Mouse (Mus musculus): ENCODE measurements at regions not wholly inside any gene's neighbourhood (a gene's known extent, or its start where the extent isn't known, plus 50 kb on each side); places are given as distances from the start of the nearest gene placed in this dataset.

- no peaks in the 10 kb centered on the region for H3K4me1 ChIP-seq (ENCODE audit: insufficient read depth)
- H3K4me3 ChIP-seq (ENCODE audit: low read depth, low read length) = no peak overlapping the region
- no peak overlapping the region for H3K4me2 ChIP-seq (ENCODE audit: low read depth)
- H3K36me3 ChIP-seq (ENCODE audit: insufficient read depth) = no peaks in the 10 kb centered on the region
- no peaks in the 10 kb centered on the region for H3K27me3 ChIP-seq (ENCODE audit: insufficient read depth, low read length)
- no peak for ATAC-seq
- H3K9me3 ChIP-seq (ENCODE audit: low read length) = no peaks in the 10 kb centered on the region
- no peak overlapping the region for H3K27ac ChIP-seq (ENCODE audit: low read depth, low read length)
- TF ChIP-seq CTCF (IDR thresholded peaks at IDR 0.05; ENCODE audit: low read depth) = no peak
- H3K9ac ChIP-seq = no peak overlapping the region
- no peak for DNase-seq
- WGBS = 48% methylated on average over 7 of the region's 7 CpGs
Measured at GRCm38 (mm10) chr10:84109680-84110371, 330.6 kb downstream of the Nuak1 start.

GRCm38 (mm10) chr10:84110372-84110985 is 329.9 kb downstream of the Nuak1 start:
- no peaks in the 10 kb centered on the region for H3K9me3 ChIP-seq (ENCODE audit: low read length)
- H3K27me3 ChIP-seq (ENCODE audit: insufficient read depth, low read length) = no peaks in the 10 kb centered on the region
- H3K4me1 ChIP-seq (ENCODE audit: insufficient read depth) = no peaks in the 10 kb centered on the region
- no peak overlapping the region for H3K27ac ChIP-seq (ENCODE audit: low read depth, low read length)
- no peak overlapping the region for H3K4me2 ChIP-seq (ENCODE audit: low read depth)
- H3K36me3 ChIP-seq (ENCODE audit: insufficient read depth) = no peaks in the 10 kb centered on the region
- WGBS = 51% methylated on average over 4 of the region's 4 CpGs
- no peak overlapping the region for H3K4me3 ChIP-seq (ENCODE audit: low read depth, low read length)
- no peak for TF ChIP-seq CTCF (IDR thresholded peaks at IDR 0.05; ENCODE audit: low read depth)
- H3K9ac ChIP-seq = no peak overlapping the region
- no peak for DNase-seq
- ATAC-seq = no peak

- no peak for ATAC-seq
Measured at GRCm38 (mm10) chr10:84111502-84111901, 328.9 kb downstream of the Nuak1 start.

GRCm38 (mm10) chr10:84111909-84112308 is 328.5 kb downstream of the Nuak1 start:
- Histone ChIP-seq H3K4me3 (ENCODE audit: low read depth, low read length) (no peak overlapping the region), H3K27ac (ENCODE audit: low read depth, low read length) (no peak overlapping the region), H3K9me3 (ENCODE audit: low read length) (no peaks in the 10 kb centered on the region), H3K4me1 (ENCODE audit: insufficient read depth) (no peaks in the 10 kb centered on the region), H3K36me3 (ENCODE audit: insufficient read depth) (no peaks in the 10 kb centered on the region), H3K4me2 (ENCODE audit: low read depth) (no peak overlapping the region), H3K27me3 (ENCODE audit: insufficient read depth, low read length) (no peaks in the 10 kb centered on the region), H3K9ac (no peak overlapping the region)
- DNase-seq = no peak
- no peak for ATAC-seq
- TF ChIP-seq CTCF (IDR thresholded peaks at IDR 0.05; ENCODE audit: low read depth) = no peak
- 45% methylated on average over 5 of the region's 5 CpGs for WGBS

More at GRCm38 (mm10) chr10:84111502-84111901, 328.9 kb downstream of the Nuak1 start:
- Histone ChIP-seq H3K27me3 (ENCODE audit: insufficient read depth, low read length) (no peaks in the 10 kb centered on the region), H3K9ac (no peak overlapping the region), H3K36me3 (ENCODE audit: insufficient read depth) (no peaks in the 10 kb centered on the region), H3K4me3 (ENCODE audit: low read depth, low read length) (no peak overlapping the region), H3K9me3 (ENCODE audit: low read length) (no peaks in the 10 kb centered on the region), H3K4me2 (ENCODE audit: low read depth) (no peak overlapping the region), H3K27ac (ENCODE audit: low read depth, low read length) (no peak overlapping the region), H3K4me1 (ENCODE audit: insufficient read depth) (no peaks in the 10 kb centered on the region)
- 18% methylated on average over 5 of the region's 5 CpGs for WGBS
- TF ChIP-seq CTCF (IDR thresholded peaks at IDR 0.05; ENCODE audit: low read depth) = no peak
- no peak for DNase-seq

- Histone ChIP-seq H3K4me3 (ENCODE audit: low read depth, low read length) (no peak overlapping the region), H3K36me3 (ENCODE audit: insufficient read depth) (no peaks in the 10 kb centered on the region), H3K4me1 (ENCODE audit: insufficient read depth) (no peaks in the 10 kb centered on the region), H3K27me3 (ENCODE audit: insufficient read depth, low read length) (no peaks in the 10 kb centered on the region), H3K9me3 (ENCODE audit: low read length) (no peaks in the 10 kb centered on the region), H3K9ac (no peak overlapping the region), H3K4me2 (ENCODE audit: low read depth) (no peak overlapping the region), H3K27ac (ENCODE audit: low read depth, low read length) (no peak overlapping the region)
- ATAC-seq (no peak), DNase-seq (no peak)
- WGBS = 93% methylated on average over 8 of the region's 8 CpGs
- no peak for TF ChIP-seq CTCF (IDR thresholded peaks at IDR 0.05; ENCODE audit: low read depth)
Measured at GRCm38 (mm10) chr10:84119952-84120550, 320.3 kb downstream of the Nuak1 start.

- Histone ChIP-seq H3K9me3 (ENCODE audit: low read length) (no peaks in the 10 kb centered on the region), H3K27me3 (ENCODE audit: insufficient read depth, low read length) (no peaks in the 10 kb centered on the region)
- TF ChIP-seq CTCF (IDR thresholded peaks at IDR 0.05; ENCODE audit: low read depth) = no peak
Measured at GRCm38 (mm10) chr10:84137019-84137658, 303.3 kb downstream of the Nuak1 start.

More at GRCm38 (mm10) chr10:84137019-84137658, 303.3 kb downstream of the Nuak1 start:
- Histone ChIP-seq H3K9ac (no peak overlapping the region), H3K4me1 (ENCODE audit: insufficient read depth) (no peaks in the 10 kb centered on the region), H3K27ac (ENCODE audit: low read depth, low read length) (no peak overlapping the region), H3K4me2 (ENCODE audit: low read depth) (no peak overlapping the region), H3K4me3 (ENCODE audit: low read depth, low read length) (no peak overlapping the region), H3K36me3 (ENCODE audit: insufficient read depth) (no peaks in the 10 kb centered on the region)
- WGBS = 88% methylated on average over 4 of the region's 4 CpGs
- ATAC-seq (no peak), DNase-seq (no peak)

All from forebrain, postnatal 0 days (tissue).